Mouse (Mus musculus): ENCODE data around the gene Shc4.

DNA sequence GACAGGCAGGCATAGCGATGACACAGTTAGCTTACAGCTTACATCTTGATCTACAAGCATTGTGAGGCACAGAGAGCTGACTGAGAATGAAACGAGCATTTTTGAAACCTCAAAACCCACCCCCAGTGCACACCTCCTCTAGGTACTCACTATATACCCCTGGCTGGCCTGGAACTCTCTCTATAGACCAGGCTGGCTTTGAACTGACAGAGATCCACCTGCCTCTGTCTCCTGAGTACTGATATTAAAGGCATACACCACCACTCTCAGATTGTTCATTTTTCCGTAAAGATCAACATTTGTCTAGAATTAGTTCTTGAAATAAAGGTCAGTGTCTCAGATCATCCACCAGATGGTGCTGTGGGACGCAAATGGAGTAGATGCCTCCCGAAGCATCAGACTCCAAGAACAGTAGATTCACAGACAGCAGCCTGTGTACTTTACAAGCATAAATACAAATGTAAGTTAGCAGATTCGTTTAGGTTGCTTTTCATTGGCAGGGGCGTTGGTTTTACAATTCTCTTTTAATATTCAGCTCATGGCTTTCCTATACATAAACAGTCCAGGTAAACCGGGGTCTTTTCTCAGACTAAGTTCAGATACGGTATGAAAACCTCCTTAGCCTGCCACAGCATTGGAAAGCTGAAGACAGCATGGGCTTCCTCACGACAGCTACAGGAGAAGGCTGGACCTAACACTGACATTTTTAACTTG, 64.0 kb downstream of the Shc4 start:
- TF ChIP-seq CTCF (IDR thresholded peaks at IDR 0.05; ENCODE audit: borderline replicate concordance, control insufficient read depth, extremely low read depth, insufficient read depth, low read length, poor library complexity): no peak
- no peak for TF ChIP-seq POLR2A (IDR thresholded peaks at IDR 0.05; ENCODE audit: control insufficient read depth, extremely low read depth, insufficient read depth, low read length, poor library complexity)

Measured in thymus, adult 2 months (tissue).